Mouse (Mus musculus) adrenal gland, postnatal 4 days (tissue): ENCODE data around the gene Olfr1380. TPM values are rescaled to one million over a fixed set of nuclear protein-coding genes. Genes with fewer than 3 reads are reported as not detected.

ENCODE experiments used
- total RNA-seq, 2 experiments: library from RNA; stranded (reverse); gene quantifications; 2 replicates each; pipeline ENCODE4 v1.2.3; 2021

Gene Olfr1380
- total RNA-seq, 2 experiments from 2014 or later, result not detected

Other genes with a start within 250 kb of the Olfr1380 start
- gene Olfr1391, start 234.1 kb upstream of the Olfr1380 start, total RNA-seq, result not detected
- not detected for gene Olfr1390, start 221.7 kb upstream of the Olfr1380 start, total RNA-seq
- not detected for gene Olfr1389, start 133.8 kb upstream of the Olfr1380 start, total RNA-seq
- gene Olfr1388, start 120.3 kb upstream of the Olfr1380 start, total RNA-seq, result under 1 TPM; 0.14 to 0.17 TPM
- not detected for gene Olfr1387, start 101.5 kb upstream of the Olfr1380 start, total RNA-seq
- not detected for gene Olfr1386, start 91.8 kb upstream of the Olfr1380 start, total RNA-seq
- not detected for gene Olfr1385, start 67.8 kb upstream of the Olfr1380 start, total RNA-seq
- gene Olfr1384, start 50.2 kb upstream of the Olfr1380 start, total RNA-seq, result not detected
- gene Olfr1383, start 37.2 kb upstream of the Olfr1380 start, total RNA-seq, result not detected
- gene Olfr1382, start 28.6 kb upstream of the Olfr1380 start, total RNA-seq, result not detected
- not detected for gene Olfr1381, start 13.4 kb upstream of the Olfr1380 start, total RNA-seq
- 10 to 100 TPM; 23.3 to 24.2 TPM for gene Flt4, start 52.4 kb downstream of the Olfr1380 start, total RNA-seq
- not detected for gene Scgb3a1, start 106.7 kb downstream of the Olfr1380 start, total RNA-seq
- gene Cnot6, start 155.8 kb downstream of the Olfr1380 start, total RNA-seq, result 100 to 1,000 TPM in 1 of 2 experiments, 10 to 100 TPM in 1; 93.1 to 102 TPM
- gene Gfpt2, start 237.3 kb downstream of the Olfr1380 start, total RNA-seq, result 1 to 10 TPM; 5.4 to 6.0 TPM